Mouse (Mus musculus) liver, postnatal 0 days (tissue): ENCODE measurements around the gene Kalrn.

Experiments
- CTCF ChIP-seq: sonication (generic); IDR thresholded peaks from 2 replicates; pipeline ENCODE4 v1.5.1; 2016; ENCODE audit warnings: antibody characterized with exemption, low read depth
- EP300 ChIP-seq: IDR thresholded peaks from 2 replicates; pipeline ENCODE4 v1.6.1; 2016; ENCODE audit warnings: antibody characterized with exemption, low read depth, mild to moderate bottlenecking

GRCm38 (mm10) chr16:34474741-34475140 is 98.6 kb downstream of the Kalrn start:
- TF ChIP-seq CTCF = no peak
- no peak for TF ChIP-seq EP300
